Mouse (Mus musculus): ENCODE results near the gene Lmbrd2.

Lmbrd2 gene

GRCm38 (mm10) chr15:9140252-9140680 lies at the start of gene Lmbrd2:
Gene Lmbrd2, plus strand, starts transcription at chr15:9140550.
- DNase-seq = peak; percentile 98

DNA sequence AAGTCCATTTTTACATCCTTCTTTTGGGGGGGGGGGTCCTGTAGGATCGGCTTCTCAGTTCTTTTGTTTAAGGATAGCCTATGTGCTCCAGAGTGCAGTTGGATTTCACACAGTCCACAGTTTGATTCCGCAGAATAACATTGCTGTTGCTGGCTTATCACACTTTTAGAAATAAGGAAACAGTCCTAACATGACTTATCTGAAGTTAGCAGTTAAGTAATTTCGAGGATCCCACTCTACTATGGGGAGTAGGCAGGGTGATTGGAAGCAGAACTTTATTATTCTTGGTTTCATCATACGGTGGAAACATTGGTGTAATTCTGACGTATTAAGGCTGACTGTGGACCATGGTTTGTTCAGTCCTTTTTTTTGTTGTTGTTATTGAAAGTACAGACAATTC lies 49.7 kb upstream of the Lmbrd2 start:
- no peak for DNase-seq

GRCm38 (mm10) chr15:9093598-9094365 lies 46.6 kb upstream of the Lmbrd2 start:
- no peak for DNase-seq

DNA sequence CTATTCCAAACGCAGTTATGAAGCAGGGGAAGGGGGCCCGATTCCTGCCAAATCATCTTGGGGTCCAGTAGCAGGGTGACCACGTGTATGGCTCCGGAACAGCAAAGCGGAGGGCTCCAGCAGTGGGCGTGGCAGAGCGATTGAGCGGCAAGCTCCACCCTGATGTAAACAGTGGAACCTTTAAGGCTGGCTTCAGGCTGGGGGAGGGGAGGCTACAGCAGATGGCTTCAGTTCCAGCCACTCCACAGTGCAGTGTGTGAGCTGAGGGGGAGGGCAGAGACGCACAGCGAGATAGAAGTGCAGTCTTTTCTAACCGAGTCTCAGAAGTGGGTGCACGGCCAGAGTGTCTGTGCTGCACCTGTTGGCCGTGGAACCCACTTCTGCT lies 46.0 kb upstream of the Lmbrd2 start:
- DNase-seq = peak; percentile 52

- no peak for DNase-seq
Measured at GRCm38 (mm10) chr15:9096865-9097264, 43.5 kb upstream of the Lmbrd2 start.

DNA sequence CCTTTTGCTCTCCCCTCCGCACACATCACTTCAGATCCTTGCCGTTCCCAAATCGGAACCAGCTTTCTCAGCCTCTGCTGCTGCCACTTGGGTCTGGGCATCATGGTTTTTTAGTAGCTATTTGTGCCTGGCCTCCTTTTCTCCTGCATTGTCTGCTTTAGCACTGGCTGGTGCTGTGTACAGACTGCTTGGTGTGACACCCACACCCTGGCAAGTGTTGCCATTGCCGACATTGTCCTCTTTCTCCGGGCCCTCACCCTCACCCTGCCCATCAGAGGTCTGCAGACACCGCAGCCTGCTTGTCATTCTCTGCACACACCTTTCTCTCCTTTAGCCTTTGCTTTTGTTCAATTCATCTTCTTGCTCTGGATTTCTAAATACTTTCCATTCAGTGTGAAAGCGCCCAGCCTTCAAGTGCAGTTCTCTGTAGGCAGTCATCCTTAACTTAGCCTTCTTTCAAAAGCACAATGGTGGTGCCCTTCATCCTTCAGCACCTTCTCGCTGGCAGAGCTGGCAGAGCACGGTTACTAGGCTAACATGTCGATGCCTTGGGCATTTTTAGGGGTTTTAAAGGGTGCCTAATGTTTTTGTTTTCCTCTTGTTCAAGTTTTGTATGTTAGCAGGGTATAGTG lies 39.8 kb upstream of the Lmbrd2 start:
- DNase-seq = no peak

DNA sequence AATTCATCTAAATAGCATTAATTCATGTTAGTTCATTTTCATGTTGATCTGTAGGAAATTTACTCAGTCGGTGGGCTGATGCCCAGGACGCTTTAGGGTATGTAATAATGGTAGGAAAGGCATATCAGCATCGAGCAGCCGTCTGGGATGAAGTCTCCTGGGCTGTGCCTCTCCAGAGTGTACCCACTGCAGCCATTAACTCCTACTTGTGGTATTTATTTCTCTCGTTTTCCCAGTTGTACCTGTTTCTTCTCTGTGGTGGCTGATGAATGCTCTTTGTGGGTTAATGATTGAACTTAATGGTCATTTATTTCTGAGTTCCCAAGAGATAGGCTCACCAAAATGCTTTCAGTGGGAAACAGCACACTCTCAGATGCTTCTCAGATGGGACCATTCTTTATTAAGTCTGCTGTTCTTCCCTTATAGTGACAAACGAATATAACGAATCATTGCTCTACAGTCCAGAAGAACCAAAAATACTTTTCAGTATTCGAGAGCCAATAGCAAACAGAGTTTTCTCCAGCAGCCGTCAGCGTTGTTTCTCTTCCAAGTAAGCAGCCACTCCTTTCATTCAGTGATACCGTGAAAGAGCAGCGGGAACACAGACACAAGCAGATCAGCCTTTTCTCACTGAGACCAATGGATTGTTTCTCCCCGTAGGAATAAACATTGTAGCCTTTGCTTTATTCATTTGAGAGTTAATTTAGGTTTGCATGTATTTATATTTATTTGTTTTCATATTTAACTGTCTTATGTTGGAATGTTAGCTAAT lies 33.9 kb upstream of the Lmbrd2 start:
- DNase-seq = no peak

GRCm38 (mm10) chr15:9110526-9111347 lies 29.6 kb upstream of the Lmbrd2 start:
- DNase-seq = no peak

DNA sequence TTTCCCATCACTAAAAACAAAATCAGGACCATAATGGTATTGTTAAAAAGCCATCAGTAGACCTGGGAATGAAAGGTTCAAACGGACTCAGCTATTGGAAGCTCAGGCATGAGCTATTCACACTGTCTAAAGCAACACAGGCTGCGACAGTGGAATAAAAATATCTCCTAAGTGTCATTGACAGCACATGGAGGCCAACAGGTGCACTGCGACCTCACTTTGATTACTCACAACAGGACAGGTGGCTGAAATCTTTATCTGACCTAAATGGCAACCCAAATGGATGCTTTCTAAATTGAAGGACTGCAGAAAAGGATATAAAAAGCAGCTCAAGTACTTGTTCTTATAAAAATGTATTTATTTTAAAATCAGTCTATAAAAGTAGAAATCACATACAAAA lies 28.7 kb upstream of the Lmbrd2 start:
- DNase-seq = no peak

DNA sequence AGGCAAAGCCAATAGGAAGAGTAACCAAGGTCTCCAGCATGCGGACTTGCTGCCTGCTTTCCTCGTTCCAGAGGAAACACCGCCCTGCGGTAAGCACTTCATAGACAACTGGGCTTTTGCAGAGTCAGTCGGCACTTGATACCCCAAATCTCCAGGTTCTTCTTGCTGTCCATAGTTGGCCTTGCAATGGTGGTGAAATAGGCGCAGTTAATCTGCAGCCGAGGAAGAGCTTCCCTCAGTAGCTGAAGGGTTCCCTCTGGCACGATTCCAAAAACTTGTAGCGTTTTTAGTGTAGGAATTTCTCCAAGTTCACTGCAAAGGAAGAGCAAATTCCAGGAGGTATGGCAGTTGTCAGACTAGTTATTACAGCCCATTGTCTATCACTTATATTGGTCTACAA lies 26.8 kb upstream of the Lmbrd2 start:
- DNase-seq = no peak

DNA sequence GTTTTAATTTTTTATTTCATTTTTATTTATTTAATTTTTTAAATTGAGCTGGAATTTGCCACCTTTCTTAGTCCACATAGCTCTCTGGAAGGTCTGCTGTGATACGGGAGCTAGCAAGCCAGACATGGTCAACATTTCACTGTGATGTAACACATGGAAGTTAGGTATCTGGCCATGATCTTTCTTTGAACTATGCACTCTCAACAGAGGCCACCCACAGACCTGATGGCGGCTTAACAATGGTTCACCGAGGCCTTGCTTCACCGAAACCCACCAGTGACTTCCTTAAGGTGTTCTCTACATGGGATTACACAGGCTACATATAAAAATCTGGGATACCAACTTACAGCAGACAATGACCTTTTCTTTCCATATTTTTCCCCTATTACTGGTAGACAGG lies 26.2 kb upstream of the Lmbrd2 start:
- DNase-seq = no peak

GRCm38 (mm10) chr15:9114599-9114998 lies 25.8 kb upstream of the Lmbrd2 start:
- no peak for DNase-seq

DNA sequence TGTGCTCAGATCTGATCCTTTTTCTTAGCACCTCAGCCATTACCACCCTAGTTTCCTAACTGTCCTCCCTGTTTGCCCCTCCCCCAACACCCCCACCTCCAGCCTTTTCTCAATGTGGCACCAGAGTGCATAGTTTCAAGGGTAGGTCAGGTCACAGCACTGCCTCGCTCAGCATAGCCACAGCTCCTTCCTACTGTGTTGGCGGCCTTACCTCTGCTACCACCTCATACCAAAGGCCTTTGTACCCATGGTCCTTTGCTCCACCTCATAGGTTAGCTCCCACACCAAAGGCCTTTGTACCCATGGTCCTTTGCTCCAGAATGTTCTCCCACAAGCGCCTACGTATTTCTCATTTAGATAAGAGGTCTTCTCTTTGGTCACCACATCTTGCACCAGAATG lies 21.5 kb upstream of the Lmbrd2 start:
- no peak for DNase-seq

DNA sequence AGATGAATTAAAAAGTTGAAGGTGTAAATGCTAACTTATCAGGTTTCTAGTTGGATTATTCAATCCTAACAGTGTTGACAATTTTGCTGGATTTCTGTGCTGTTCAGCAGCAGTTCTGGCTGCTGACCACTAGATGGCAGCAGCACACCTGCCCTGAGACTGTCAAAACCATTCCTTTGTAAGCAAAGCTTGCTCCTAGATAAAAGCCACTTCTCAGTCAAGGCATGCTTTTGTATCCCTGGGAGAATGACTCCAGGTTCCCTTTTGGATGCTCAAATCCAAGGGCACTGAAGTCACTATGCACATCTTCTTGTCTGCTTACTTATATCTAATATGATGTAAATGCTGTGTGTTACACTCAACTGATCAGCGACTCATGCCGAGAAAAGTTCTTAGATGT lies 20.3 kb upstream of the Lmbrd2 start:
- DNase-seq = peak; percentile 24

GRCm38 (mm10) chr15:9122989-9123388 lies 17.4 kb upstream of the Lmbrd2 start:
- DNase-seq = no peak

- no peak for DNase-seq
Measured at GRCm38 (mm10) chr15:9124856-9125255, 15.5 kb upstream of the Lmbrd2 start.

- DNase-seq = no peak
Measured at GRCm38 (mm10) chr15:9127051-9127791, 13.1 kb upstream of the Lmbrd2 start.

DNA sequence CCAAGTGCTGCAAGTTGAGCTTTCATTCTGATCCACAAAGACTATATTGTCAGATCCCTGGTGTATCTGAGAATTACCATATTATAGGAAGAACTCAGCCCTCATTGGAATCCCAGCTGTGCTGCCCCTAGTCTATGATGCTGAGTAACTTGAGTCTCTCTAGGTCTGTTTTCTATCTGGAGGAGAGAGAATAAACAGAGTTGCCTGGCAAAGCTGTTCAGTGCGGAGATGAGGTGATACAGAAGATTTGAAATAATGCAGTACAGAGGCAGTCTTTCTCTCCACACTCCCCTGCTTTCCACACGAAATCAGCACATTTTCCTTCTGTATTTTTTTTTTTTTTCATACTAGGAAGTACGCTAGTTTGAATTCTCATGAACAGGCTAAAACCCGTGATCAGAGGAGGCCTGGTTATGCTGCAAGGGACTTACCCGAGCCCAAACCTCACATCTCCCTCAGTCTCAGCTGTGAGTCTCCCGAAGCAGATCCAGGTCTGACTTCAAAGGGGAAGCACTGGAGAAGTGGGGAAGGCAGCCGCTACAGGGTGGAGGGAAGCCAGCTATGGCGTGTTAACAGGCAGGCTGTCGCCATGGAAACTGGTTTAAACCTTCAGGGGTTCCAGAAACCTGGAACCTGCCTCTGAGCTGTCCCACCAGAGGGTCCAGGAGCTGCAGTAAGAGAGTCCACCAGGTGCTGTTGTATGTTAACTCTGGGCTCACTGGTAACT lies 9.4 kb upstream of the Lmbrd2 start:
- DNase-seq = no peak

DNA sequence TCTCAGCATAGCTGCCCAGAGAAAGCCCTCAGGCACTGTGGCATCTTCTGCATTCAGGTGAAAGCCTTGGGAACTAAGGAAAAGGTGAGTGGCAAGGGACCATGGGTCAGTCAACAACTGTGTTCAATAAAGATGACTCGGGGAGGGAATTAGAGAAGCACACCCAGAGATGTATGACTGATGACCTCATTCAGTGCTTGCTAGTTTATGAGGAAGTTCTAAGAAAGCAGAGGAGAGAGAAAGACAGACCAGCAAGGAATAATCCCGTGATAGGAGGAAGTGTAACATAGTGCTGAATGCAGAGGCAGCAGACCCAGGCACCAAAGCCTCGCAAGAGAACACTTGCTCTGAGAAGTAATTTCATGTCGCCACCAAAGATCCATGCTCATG lies 8.9 kb upstream of the Lmbrd2 start:
- DNase-seq = no peak

DNA sequence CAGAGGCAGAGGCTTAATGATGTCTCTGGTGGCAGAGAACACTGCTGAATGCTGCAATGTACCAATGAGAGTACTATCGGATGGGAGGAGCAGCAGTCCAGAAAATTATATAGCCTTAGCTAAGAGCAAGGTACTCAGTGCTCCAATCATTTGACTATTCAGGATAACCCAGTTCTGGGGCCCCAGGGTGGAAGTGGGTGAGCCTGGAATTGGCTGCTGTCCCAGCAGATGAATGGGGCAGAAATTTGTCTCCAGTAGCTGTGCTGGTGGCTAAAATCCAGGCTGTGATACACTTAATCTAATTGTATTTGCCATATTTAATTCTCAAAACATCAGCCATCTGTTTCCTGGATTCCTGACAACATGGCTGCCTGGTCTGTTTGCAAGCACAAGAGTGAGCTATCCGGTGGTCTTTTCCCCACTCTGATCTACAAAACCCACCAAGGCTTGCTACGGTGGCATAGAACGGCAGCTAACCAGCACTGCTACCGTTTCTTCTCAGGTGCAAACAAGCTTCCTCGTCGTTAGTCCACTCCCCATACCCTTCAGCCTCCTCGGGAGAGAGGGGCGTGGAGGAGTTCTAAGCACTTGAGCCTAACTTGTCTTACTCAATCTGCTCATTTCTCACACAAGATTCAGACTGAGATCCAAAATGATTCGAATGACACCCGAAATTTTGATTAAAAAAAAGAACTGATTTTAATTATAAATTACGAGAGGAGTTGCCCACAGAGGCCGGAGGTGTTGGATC lies 7.5 kb upstream of the Lmbrd2 start:
- peak; percentile 67 for DNase-seq
